Mouse (Mus musculus): Measurements from ENCODE around the gene Adgrl2. TPM values are rescaled to one million over a fixed set of nuclear protein-coding genes. Genes with fewer than 3 reads are reported as not detected.

Adgrl2 gene
- 7.6 and 9.7 TPM in 2 replicates for polyA plus RNA-seq (2012; rRNA removed)

DNA sequence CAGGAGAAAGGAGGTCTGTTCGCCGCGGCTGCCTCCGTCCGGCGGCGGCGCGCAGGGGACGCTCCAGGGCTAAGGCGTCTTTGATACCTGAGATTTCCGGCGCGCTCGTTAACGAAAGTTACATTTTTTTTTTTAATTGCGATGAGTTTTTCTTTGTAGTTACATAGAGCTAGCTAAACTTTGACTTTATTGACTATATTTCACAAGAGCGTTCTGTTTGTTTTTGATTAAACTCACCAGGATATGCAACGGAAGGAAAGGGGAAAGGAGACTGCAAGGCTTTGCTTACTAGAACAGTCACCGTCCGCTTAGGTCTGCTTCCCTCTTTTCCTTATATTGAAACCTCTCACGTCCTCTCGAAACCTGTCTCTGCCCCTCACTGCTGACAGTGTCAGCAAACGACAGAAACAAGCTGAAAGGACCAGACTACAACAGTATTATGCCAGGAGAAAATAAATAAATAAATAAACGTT lies at the start of gene Adgrl2:
Adgrl2 (minus strand) TSS at position 25 of the 473 bp plus-strand sequence.
- WGBS, result under 1% methylated on average over 25 of the region's 25 CpGs
- no peak for TF ChIP-seq POLR2A (IDR thresholded peaks at IDR 0.05; ENCODE audit: control insufficient read depth, extremely low read depth, insufficient read depth, low read length, poor library complexity)
- TF ChIP-seq CTCF (IDR thresholded peaks at IDR 0.05; ENCODE audit: borderline replicate concordance, control insufficient read depth, extremely low read depth, insufficient read depth, low read length, poor library complexity), result no peak
- Histone ChIP-seq H3K27me3 (ENCODE audit: control insufficient read depth, insufficient read depth, low read length) (peaks cover 21% of the 10 kb centered on the region), H3K27ac (ENCODE audit: control insufficient read depth, insufficient read depth, low read length) (no peak within 1 kb of the TSS), H3K4me3 (ENCODE audit: control insufficient read depth, insufficient read depth, low read length) (peak within 1 kb of the TSS; percentile 52), H3K4me1 (replicated peaks; ENCODE audit: control insufficient read depth, insufficient read depth, low read length) (peaks cover 15% of the 10 kb centered on the region; the same call in 1 of the 2 replicates), H3K36me3 (ENCODE audit: control insufficient read depth, insufficient read depth, low read length) (no peaks in the 10 kb centered on the region)
- DNase-seq, result peak; percentile 12

DNA sequence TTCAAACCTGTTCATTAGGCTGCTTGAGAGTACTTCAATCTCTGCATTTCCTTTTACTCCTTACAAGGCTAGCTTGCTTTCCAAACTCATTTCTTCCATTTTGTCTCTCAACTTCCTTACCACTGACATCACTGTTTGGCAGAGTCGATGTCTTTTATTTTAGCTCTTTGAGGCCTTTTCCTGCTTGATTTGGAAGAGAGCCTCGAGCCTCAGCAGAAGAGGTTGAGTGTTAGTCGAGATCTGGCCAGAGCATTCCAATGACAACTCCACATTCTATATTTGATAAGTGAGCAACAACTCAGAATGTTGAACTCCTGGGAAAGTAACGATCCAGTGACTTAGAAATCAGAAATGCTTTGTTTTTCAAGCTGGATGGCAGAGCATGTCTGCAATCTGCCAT lies 48.4 kb upstream of the Adgrl2 start:
- no peak overlapping the region for H3K4me3 ChIP-seq (ENCODE audit: control insufficient read depth, insufficient read depth, low read length)
- no peak for TF ChIP-seq CTCF (IDR thresholded peaks at IDR 0.05; ENCODE audit: borderline replicate concordance, control insufficient read depth, extremely low read depth, insufficient read depth, low read length, poor library complexity)
- no peak for TF ChIP-seq POLR2A (IDR thresholded peaks at IDR 0.05; ENCODE audit: control insufficient read depth, extremely low read depth, insufficient read depth, low read length, poor library complexity)
- no peaks in the 10 kb centered on the region for H3K4me1 ChIP-seq (replicated peaks; ENCODE audit: control insufficient read depth, insufficient read depth, low read length)
- H3K27ac ChIP-seq (ENCODE audit: control insufficient read depth, insufficient read depth, low read length), result no peak overlapping the region
- H3K36me3 ChIP-seq (ENCODE audit: control insufficient read depth, insufficient read depth, low read length), result no peaks in the 10 kb centered on the region
- 80% methylated on average over 4 of the region's 4 CpGs for WGBS
- no peak for DNase-seq
- H3K27me3 ChIP-seq (ENCODE audit: control insufficient read depth, insufficient read depth, low read length), result no peaks in the 10 kb centered on the region

DNA sequence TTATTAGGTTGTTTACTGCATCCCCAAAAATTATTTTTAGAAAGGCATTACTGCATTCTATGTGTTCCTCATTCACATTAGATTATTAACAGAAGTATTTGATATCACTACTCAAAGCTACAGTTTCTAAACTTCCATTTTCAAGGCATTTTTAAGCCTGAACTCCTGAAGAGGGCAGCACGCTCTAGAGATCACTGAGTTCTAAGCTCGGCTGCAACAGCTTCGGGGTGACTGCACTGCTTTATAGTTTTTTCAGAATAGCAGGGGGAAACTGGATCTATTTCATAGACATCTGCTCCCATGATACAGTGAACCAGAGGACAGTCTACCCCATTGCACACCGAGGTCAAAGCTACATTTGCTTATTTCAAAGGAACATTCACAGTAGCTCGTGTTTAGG lies 29.6 kb upstream of the Adgrl2 start:
- H3K27ac ChIP-seq (ENCODE audit: control insufficient read depth, insufficient read depth, low read length), result no peak overlapping the region
- DNase-seq, result no peak
- H3K4me3 ChIP-seq (ENCODE audit: control insufficient read depth, insufficient read depth, low read length), result no peak overlapping the region
- 71% methylated on average over 5 of the region's 5 CpGs for WGBS
- H3K36me3 ChIP-seq (ENCODE audit: control insufficient read depth, insufficient read depth, low read length), result no peaks in the 10 kb centered on the region
- H3K4me1 ChIP-seq (replicated peaks; ENCODE audit: control insufficient read depth, insufficient read depth, low read length), result no peaks in the 10 kb centered on the region
- no peak for TF ChIP-seq POLR2A (IDR thresholded peaks at IDR 0.05; ENCODE audit: control insufficient read depth, extremely low read depth, insufficient read depth, low read length, poor library complexity)
- no peak for TF ChIP-seq CTCF (IDR thresholded peaks at IDR 0.05; ENCODE audit: borderline replicate concordance, control insufficient read depth, extremely low read depth, insufficient read depth, low read length, poor library complexity)
- no peaks in the 10 kb centered on the region for H3K27me3 ChIP-seq (ENCODE audit: control insufficient read depth, insufficient read depth, low read length)

DNA sequence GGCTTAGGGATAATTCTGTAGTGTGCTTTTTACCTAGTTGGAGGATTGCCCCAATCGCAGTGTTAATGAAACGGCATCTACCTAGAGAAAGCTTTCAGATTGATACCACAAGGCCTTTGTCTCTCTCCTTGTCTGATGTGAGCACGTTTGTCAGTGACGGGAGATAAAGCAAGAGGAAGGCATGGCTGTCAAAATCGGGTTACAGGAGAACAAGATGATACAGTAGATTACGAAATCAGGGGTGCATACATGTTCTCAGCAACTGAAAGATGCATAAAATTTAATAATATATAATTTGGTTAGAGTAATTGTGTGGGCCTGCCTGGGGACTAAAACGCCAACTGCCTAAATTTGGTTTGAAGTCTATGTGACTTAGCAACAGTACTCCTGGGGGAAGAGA lies 19.0 kb upstream of the Adgrl2 start:
- TF ChIP-seq POLR2A (IDR thresholded peaks at IDR 0.05; ENCODE audit: control insufficient read depth, extremely low read depth, insufficient read depth, low read length, poor library complexity), result no peak
- TF ChIP-seq CTCF (IDR thresholded peaks at IDR 0.05; ENCODE audit: borderline replicate concordance, control insufficient read depth, extremely low read depth, insufficient read depth, low read length, poor library complexity), result no peak

DNA sequence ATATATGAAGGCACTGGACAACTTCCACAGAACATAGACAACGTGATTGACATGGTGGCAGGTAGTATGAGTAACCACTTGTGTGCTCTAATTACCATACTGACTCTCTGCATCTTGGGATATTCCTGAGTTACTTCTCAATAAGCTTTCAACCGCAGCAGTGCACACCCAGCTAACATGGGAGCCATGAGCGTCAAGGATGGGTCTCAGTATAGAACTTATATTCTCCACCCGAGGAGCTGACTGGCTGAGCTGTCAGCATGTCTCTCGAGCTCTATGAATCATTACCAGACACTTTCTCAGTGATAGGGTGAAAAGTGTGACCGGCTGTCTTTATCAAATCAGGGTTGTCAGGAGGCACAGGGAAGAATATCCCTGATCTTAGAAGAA lies 18.3 kb upstream of the Adgrl2 start:
- 89% methylated on average over 6 of the region's 6 CpGs for WGBS
- DNase-seq, result no peak
- no peak for TF ChIP-seq CTCF (IDR thresholded peaks at IDR 0.05; ENCODE audit: borderline replicate concordance, control insufficient read depth, extremely low read depth, insufficient read depth, low read length, poor library complexity)
- TF ChIP-seq POLR2A (IDR thresholded peaks at IDR 0.05; ENCODE audit: control insufficient read depth, extremely low read depth, insufficient read depth, low read length, poor library complexity), result no peak
- H3K4me1 ChIP-seq (replicated peaks; ENCODE audit: control insufficient read depth, insufficient read depth, low read length), result no peaks in the 10 kb centered on the region; the same call in 1 of the 2 replicates
- H3K4me3 ChIP-seq (ENCODE audit: control insufficient read depth, insufficient read depth, low read length), result no peak overlapping the region
- no peaks in the 10 kb centered on the region for H3K36me3 ChIP-seq (ENCODE audit: control insufficient read depth, insufficient read depth, low read length)
- H3K27ac ChIP-seq (ENCODE audit: control insufficient read depth, insufficient read depth, low read length), result no peak overlapping the region
- H3K27me3 ChIP-seq (ENCODE audit: control insufficient read depth, insufficient read depth, low read length), result no peaks in the 10 kb centered on the region

More for the DNA sequence above, 19.0 kb upstream of the Adgrl2 start:
- Histone ChIP-seq H3K4me1 (replicated peaks; ENCODE audit: control insufficient read depth, insufficient read depth, low read length) (no peaks in the 10 kb centered on the region; the same call in 1 of the 2 replicates), H3K4me3 (ENCODE audit: control insufficient read depth, insufficient read depth, low read length) (no peak overlapping the region), H3K27ac (ENCODE audit: control insufficient read depth, insufficient read depth, low read length) (no peak overlapping the region), H3K36me3 (ENCODE audit: control insufficient read depth, insufficient read depth, low read length) (no peaks in the 10 kb centered on the region), H3K27me3 (ENCODE audit: control insufficient read depth, insufficient read depth, low read length) (no peaks in the 10 kb centered on the region)
- DNase-seq, result no peak
- 85% methylated on average over 7 of the region's 7 CpGs for WGBS

DNA sequence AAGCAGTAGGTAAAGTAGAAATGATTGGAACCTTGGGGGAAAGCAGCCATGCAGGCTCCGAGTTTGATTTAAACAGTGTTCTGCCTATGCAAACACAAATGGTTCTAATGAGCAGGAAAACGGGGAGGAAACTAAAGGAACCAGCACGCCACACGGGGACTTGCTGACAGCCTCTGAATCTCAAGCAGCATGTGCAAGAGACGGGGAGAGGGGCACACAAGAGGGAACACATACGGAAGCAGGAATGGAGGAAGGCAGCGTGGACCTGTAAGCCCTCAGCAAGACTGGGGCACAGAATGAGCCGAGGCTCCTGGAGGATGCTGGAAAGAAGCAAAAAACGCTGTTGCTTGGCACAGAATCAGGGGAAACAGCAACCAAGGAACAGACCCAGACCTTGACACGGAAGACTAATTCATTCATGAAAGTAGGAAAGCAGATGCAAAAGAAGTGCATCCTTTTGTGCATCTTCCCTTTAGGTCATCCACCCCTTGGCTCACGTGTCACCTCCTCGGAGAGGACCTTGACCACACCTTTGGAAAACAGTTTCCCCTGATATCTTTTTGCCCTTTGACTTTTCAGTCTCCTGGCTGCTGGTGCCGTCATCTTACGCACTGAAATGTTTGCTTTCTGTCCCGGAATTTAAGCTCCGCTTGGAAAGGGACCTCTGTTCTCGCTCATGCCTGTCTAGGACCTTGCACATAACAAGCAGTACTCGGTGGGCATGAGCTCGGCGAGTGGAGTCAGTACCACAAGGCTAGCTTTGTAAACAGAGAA lies 17.7 kb upstream of the Adgrl2 start:
- H3K36me3 ChIP-seq (ENCODE audit: control insufficient read depth, insufficient read depth, low read length), result no peaks in the 10 kb centered on the region
- H3K27me3 ChIP-seq (ENCODE audit: control insufficient read depth, insufficient read depth, low read length), result no peaks in the 10 kb centered on the region
- H3K27ac ChIP-seq (ENCODE audit: control insufficient read depth, insufficient read depth, low read length), result no peak overlapping the region
- no peak overlapping the region for H3K4me3 ChIP-seq (ENCODE audit: control insufficient read depth, insufficient read depth, low read length)
- 92% methylated on average over 20 of the region's 20 CpGs for WGBS
- no peak for DNase-seq
- no peaks in the 10 kb centered on the region; the same call in 1 of the 2 replicates for H3K4me1 ChIP-seq (replicated peaks; ENCODE audit: control insufficient read depth, insufficient read depth, low read length)
- no peak for TF ChIP-seq CTCF (IDR thresholded peaks at IDR 0.05; ENCODE audit: borderline replicate concordance, control insufficient read depth, extremely low read depth, insufficient read depth, low read length, poor library complexity)
- no peak for TF ChIP-seq POLR2A (IDR thresholded peaks at IDR 0.05; ENCODE audit: control insufficient read depth, extremely low read depth, insufficient read depth, low read length, poor library complexity)

Measured in thymus, adult 2 months (tissue).